Mouse (Mus musculus) stomach, embryonic 14.5 days (tissue): ENCODE results near the gene Aifm1. TPM values are rescaled to one million over a fixed set of nuclear protein-coding genes. Genes with fewer than 3 reads are reported as not detected.

Experiments
- ATAC-seq: fragments of 200-750 bp; cut with Nextera tagmentation; 2 replicates; pipeline ENCODE4 v1.8.0; 2017; ENCODE audit warnings: low read depth, moderate TSS enrichment; ENCODE audit not compliant: insufficient number of reproducible peaks, insufficient read depth, low FRiP score
- H3K27ac ChIP-seq: fragments of 300-500 bp; sonication (generic); 2 replicates; pipeline ENCODE4 v1.5.1; 2014; ENCODE audit warnings: mild to moderate bottlenecking, low read length, moderate library complexity, mixed read lengths
- H3K27me3 ChIP-seq: fragments of 300-500 bp; sonication (generic); 2 replicates; pipeline ENCODE4 v1.6.1; 2014; ENCODE audit warnings: low read length, control low read depth, mixed read lengths; ENCODE audit not compliant: control insufficient read depth, insufficient read depth
- H3K36me3 ChIP-seq: fragments of 300-500 bp; sonication (generic); 2 replicates; pipeline ENCODE4 v1.6.1; 2014; ENCODE audit warnings: mild to moderate bottlenecking, control low read depth, low read length, moderate library complexity, mixed read lengths; ENCODE audit not compliant: control insufficient read depth, insufficient read depth
- H3K4me1 ChIP-seq: fragments of 300-500 bp; sonication (generic); 2 replicates; pipeline ENCODE4 v1.6.1; 2014; ENCODE audit warnings: low read length, control low read depth, mixed read lengths; ENCODE audit not compliant: control insufficient read depth, insufficient read depth
- H3K4me2 ChIP-seq: fragments of 300-500 bp; sonication (generic); replicated peaks from 2 replicates; pipeline ENCODE4 v1.6.1; 2014; ENCODE audit warnings: low read depth, low read length, control low read depth
- H3K4me3 ChIP-seq: fragments of 300-500 bp; sonication (generic); 2 replicates; pipeline ENCODE4 v1.5.1; 2014; ENCODE audit warnings: low read depth, low read length, control low read depth
- H3K9ac ChIP-seq: fragments of 300-500 bp; sonication (generic); replicated peaks from 2 replicates; pipeline ENCODE4 v1.6.1; 2014; ENCODE audit warnings: low read depth, mild to moderate bottlenecking, control low read depth, low read length, moderate library complexity, mixed read lengths
- H3K9me3 ChIP-seq: fragments of 300-500 bp; sonication (generic); 2 replicates; pipeline ENCODE4 v1.6.1; 2016; ENCODE audit warnings: low read depth, low read length, control low read depth; ENCODE audit not compliant: control insufficient read depth
- WGBS: fragments of 180-500 bp; shearing (Covaris S2); extraction: QIAGEN DNeasy Blood & Tissue Kit; methylation state at CpG from one replicate; pipeline ENCODE4 v1.1.7; 2014; 5-methylcytosine and 5-hydroxymethylcytosine counted together
- polyA plus RNA-seq: library from polyadenylated mRNA; unstranded; fragments of >200 nt; fragmentation: Nextera tagmentation; extraction: Ambion mirVana; gene quantifications from 2 replicates; pipeline ENCODE4 v1.2.1, GENCODE M21; 2014

Gene Aifm1
- polyA plus RNA-seq, 1 experiment from 2014 or later = 61.9 TPM

DNA sequence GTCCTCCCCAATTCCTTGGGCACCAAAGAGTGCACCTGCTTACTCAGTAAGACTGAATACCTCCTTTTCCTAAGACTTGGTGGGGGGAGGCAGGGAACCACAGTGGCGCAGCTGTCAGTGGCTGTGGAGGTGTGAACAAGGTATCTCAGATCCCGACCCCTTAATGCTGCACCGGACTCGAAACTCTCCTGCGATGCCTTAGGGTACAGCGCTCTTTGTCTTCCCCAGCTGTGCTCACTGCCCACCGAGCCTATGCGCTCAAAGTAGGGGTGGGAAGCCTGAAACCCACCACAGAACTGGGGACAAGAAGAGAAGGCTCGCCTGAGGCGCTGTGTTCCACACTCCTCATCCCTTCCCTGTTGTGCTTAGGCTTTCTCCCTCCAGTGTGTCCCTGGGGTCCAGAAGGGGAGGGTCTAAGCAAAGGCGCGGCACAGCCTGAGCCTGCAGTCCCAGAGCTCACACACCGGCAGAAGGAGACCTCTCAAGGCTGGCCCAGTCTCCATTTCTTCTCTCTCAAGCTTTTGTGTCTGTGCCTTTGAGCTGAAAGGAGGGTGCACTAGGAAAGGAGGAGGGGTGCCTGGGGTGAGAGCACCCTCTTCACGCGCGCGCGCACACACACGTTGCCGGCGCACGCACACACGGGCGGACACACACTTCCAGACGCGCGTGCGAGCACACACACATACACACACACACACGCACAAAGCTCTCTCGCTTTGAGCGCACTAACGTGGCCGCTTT, 5.6 kb upstream of the Aifm1 start, which contains the start of gene Rab33a:
Gene Rab33a (plus strand): TSS at position 478 of the 741 bp plus-strand sequence.
- no peaks in the 10 kb centered on the region for H3K4me1 ChIP-seq
- no peaks in the 10 kb centered on the region for H3K9me3 ChIP-seq
- H3K27ac ChIP-seq = peak within 1 kb of the TSS; percentile 39; the same call in 1 of the 2 replicates
- H3K9ac ChIP-seq = peak within 1 kb of the TSS; percentile 40; the same call in 1 of the 2 replicates
- H3K4me2 ChIP-seq = peak within 1 kb of the TSS; percentile 56
- peak; percentile 50; the same call in 1 of the 2 replicates for ATAC-seq
- 26% methylated on average over 33 of the region's 33 CpGs for WGBS
- peak within 1 kb of the TSS; percentile 38 for H3K4me3 ChIP-seq
- no peaks in the 10 kb centered on the region for H3K27me3 ChIP-seq
- no peaks in the 10 kb centered on the region for H3K36me3 ChIP-seq

DNA sequence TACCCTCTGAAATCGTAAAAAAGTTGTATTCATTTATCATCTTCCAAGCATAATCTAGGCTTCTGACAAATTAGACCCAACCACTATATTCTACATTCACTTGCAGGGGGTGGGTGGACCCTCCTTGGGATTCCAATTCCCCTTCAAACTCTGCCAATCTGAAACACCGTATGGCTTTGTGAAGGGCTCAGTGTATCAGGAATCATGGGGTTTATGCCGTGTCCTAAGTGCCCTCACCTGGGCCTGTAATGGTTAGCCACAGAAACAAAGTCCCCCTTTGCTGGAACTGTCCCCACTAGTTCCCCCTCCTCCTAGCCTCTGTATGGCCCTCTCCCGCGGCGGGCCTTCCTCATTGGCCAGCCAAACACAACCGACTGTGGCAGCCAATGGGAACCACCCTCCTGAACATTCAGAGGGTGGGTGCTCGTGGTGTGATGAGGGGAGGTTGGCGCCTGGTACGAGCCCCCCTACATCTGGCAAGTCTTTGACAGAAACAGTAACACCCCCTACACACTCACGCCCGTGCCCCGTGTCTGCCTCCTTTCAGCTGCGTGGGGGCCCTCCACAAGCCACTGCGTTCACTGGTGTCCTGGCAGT, 4.9 kb upstream of the Aifm1 start:
- Histone ChIP-seq H3K36me3 (no peaks in the 10 kb centered on the region), H3K9me3 (no peaks in the 10 kb centered on the region), H3K27ac (peak overlapping the region; percentile 39; the same call in 1 of the 2 replicates), H3K4me2 (peak overlapping the region; percentile 56), H3K4me1 (no peaks in the 10 kb centered on the region), H3K4me3 (peak overlapping the region; percentile 38), H3K9ac (no peak overlapping the region), H3K27me3 (no peaks in the 10 kb centered on the region)
- ATAC-seq = peak; percentile 80
- whole genome bisulfite sequencing = 30% methylated on average over 15 of the region's 15 CpGs

DNA sequence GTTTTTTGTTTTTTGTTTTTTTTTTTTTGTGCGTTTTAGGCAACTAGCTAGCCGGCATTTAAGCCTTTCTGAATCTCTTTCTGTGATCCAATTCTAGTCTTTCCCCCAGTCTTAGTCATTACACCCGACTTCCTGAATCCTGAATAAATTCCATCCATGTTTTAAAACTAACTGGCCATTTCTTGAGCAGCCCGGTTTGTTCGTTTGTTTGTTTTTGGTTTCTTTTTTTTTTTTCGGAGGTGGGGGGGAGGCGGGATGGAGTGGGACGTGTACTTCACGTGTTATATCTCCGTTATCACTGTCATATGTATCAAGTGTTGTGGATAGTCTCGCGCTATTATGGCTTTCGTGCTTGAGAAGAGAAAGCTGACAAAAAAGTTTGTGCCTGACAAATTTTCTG, 461 bp upstream of the Aifm1 start:
- ATAC-seq = no peak
- H3K4me1 ChIP-seq = no peaks in the 10 kb centered on the region
- 0 out of 2 replicates have a peak overlapping the region, but pooled peaks have one; percentile 3 for H3K9ac ChIP-seq
- H3K4me3 ChIP-seq = peak overlapping the region; percentile 45
- H3K9me3 ChIP-seq = no peaks in the 10 kb centered on the region
- H3K4me2 ChIP-seq = peak overlapping the region; percentile 38
- no peak overlapping the region for H3K27ac ChIP-seq
- H3K36me3 ChIP-seq = no peaks in the 10 kb centered on the region
- 20% methylated on average over 13 of the region's 13 CpGs for WGBS
- H3K27me3 ChIP-seq = no peaks in the 10 kb centered on the region

DNA sequence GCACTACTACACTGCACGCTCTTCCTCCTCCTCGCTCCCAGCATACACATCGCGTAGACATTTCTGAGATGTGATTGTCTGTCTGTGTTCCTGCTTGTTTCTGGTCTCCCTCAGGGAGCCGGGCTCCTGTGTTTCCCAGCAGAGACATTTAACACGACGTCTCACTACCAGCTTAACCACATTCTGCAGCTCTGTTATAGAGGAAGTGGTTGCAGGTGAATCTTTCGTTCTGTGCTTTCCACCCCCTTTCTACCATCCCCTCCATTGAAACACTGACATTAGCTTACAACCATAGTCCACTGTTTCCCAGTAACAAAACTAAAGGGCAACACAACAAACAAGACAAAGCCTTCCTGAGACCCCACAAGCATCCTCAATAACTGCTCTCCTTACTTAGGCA, 19.6 kb downstream of the Aifm1 start:
- 93% methylated on average over 8 of the region's 8 CpGs for WGBS
- H3K4me3 ChIP-seq = no peak overlapping the region
- H3K9ac ChIP-seq = no peak overlapping the region
- no peaks in the 10 kb centered on the region for H3K9me3 ChIP-seq
- no peaks in the 10 kb centered on the region for H3K4me1 ChIP-seq
- H3K27me3 ChIP-seq = no peaks in the 10 kb centered on the region
- no peak overlapping the region for H3K4me2 ChIP-seq
- no peak for ATAC-seq
- no peaks in the 10 kb centered on the region; the same call in 1 of the 2 replicates for H3K36me3 ChIP-seq
- H3K27ac ChIP-seq = no peak overlapping the region

DNA sequence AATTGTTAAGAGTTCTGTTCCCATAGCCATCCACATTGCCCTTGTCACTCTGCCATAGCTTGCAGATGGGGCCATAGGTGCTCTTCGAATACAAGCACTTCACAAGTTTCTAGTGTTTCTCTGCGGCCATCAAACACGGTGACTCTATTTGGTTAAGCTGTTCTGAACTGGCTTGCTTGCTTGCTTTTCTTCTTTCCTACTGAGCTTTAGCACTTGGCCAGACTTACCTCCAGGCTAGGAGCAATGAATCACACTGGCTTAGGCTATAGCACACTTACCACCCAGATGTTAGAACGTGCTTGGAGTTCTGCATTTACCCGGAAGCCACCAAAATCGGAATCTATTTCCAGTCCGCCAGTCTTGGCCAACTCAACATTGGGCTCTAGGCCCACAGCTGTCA, 31.7 kb downstream of the Aifm1 start:
- H3K4me1 ChIP-seq = no peaks in the 10 kb centered on the region
- no peak overlapping the region for H3K4me3 ChIP-seq
- no peak for ATAC-seq
- no peaks in the 10 kb centered on the region for H3K27me3 ChIP-seq
- H3K27ac ChIP-seq = no peak overlapping the region
- H3K9me3 ChIP-seq = no peaks in the 10 kb centered on the region
- peaks cover 5% of the 10 kb centered on the region; the same call in 1 of the 2 replicates for H3K36me3 ChIP-seq
- H3K9ac ChIP-seq = no peak overlapping the region
- no peak overlapping the region for H3K4me2 ChIP-seq
- WGBS = 88% methylated on average over 7 of the region's 7 CpGs

DNA sequence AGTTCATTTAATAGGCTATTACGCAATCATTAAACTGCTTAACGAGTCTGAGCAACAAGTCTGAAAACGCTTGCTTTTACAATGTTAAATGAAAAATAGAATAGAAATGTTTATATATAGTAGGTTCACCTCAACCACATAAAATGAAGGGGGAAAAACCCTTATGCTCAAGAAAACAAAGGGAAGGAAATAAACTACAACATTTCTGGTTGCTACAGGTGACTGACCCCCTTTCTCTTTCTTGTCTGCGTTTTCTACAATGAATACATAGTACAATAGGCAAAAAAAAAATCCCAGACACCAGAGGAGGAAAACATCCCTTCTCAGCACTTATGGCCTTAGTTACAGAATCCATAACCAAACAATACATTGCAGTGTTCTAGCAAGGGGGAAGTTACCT, 32.3 kb downstream of the Aifm1 start:
- H3K9ac ChIP-seq = no peak overlapping the region
- no peak overlapping the region for H3K27ac ChIP-seq
- H3K9me3 ChIP-seq = no peaks in the 10 kb centered on the region
- no peak for ATAC-seq
- WGBS = 84% methylated on average over 4 of the region's 4 CpGs
- H3K36me3 ChIP-seq = peaks cover 5% of the 10 kb centered on the region; the same call in 1 of the 2 replicates
- H3K27me3 ChIP-seq = no peaks in the 10 kb centered on the region
- H3K4me2 ChIP-seq = no peak overlapping the region
- H3K4me3 ChIP-seq = no peak overlapping the region
- no peaks in the 10 kb centered on the region for H3K4me1 ChIP-seq

DNA sequence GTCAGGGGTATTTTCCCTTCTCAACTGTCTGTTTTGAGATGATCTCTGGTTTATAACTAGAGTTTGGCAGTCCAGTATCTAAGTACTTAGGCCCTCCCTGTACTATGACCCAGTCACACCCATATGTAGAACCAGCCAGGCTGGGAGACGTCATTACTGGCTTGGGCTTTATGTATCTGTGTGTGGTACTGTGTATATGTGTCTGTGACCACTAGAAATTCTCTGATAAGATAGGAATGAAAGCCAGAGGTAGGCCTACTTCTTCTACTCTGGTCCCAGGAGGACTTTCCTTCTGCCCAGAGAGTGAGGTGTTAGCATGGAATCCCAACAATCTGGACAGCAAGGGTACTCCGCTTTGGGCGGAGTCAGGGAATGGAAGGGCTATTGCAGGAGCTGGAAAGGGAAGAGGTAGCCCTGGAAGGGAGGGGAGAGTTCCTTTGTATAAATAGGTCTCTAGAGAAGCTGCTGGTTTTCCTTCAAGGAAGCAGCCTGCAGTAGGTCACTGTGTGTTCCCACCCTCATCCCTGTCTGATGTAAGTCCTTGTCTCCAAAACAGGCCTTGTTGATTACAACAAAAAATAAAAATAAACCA, 45.9 kb downstream of the Aifm1 start:
- H3K4me1 ChIP-seq = no peaks in the 10 kb centered on the region
- no peaks in the 10 kb centered on the region for H3K9me3 ChIP-seq
- ATAC-seq = no peak
- no peak overlapping the region for H3K9ac ChIP-seq
- H3K4me3 ChIP-seq = no peak overlapping the region
- 69% methylated on average over 3 of the region's 3 CpGs for WGBS
- H3K4me2 ChIP-seq = no peak overlapping the region
- no peaks in the 10 kb centered on the region for H3K27me3 ChIP-seq
- H3K27ac ChIP-seq = no peak overlapping the region
- no peaks in the 10 kb centered on the region for H3K36me3 ChIP-seq

DNA sequence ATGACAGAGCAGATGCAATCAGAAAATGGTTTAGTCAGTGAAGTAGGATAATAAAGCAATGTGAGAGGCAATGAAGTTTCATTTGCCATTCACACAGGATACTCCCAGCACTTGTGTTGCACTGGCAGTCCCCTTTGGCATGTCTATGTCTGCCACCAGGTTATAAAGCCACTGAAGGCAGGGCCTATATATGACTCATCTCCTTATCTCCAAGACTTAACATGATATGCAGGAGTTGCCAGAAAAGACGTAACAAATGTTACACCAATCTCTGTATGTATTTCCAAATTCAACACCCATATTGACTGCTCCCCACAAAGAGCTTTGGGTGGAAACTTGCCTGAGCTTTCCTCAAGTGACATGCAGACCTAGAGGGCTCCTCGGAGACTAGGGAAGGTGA, 47.2 kb downstream of the Aifm1 start:
- Histone ChIP-seq H3K4me3 (no peak overlapping the region), H3K36me3 (no peaks in the 10 kb centered on the region), H3K4me1 (no peaks in the 10 kb centered on the region), H3K27me3 (no peaks in the 10 kb centered on the region), H3K27ac (no peak overlapping the region), H3K9me3 (no peaks in the 10 kb centered on the region), H3K4me2 (no peak overlapping the region), H3K9ac (no peak overlapping the region)
- 69% methylated on average over 2 of the region's 2 CpGs for WGBS
- no peak for ATAC-seq
